Mouse (Mus musculus): ENCODE data around the gene Vmn1r191. TPM values are rescaled to one million over a fixed set of nuclear protein-coding genes. Genes with fewer than 3 reads are reported as not detected.

The Vmn1r191 gene
- not detected for total RNA-seq (2023)

GRCm38 (mm10) chr13:22183869-22184268, at the start of gene Vmn1r191:
TSS of gene Vmn1r191 (minus strand) at chr13:22183969.

GRCm38 (mm10) chr13:22223060-22223459, 39.3 kb upstream of the Vmn1r191 start, which contains the start of gene Vmn1r193:
TSS of gene Vmn1r193 (minus strand) at chr13:22223160.

GRCm38 (mm10) chr13:22191041-22191440, 7.3 kb upstream of the Vmn1r191 start, which contains the start of gene Vmn1r192:
TSS of gene Vmn1r192 (minus strand) at chr13:22191141.

Other genes with a start within 250 kb of the Vmn1r191 start
- gene Zfp184, start 238.9 kb downstream of the Vmn1r191 start, total RNA-seq (2023) = 1 to 10 TPM; 1.5 to 2.3 TPM
- not detected for gene Pom121l2, start 202.8 kb downstream of the Vmn1r191 start, total RNA-seq (2023)
- under 1 TPM in 1 of 2 experiments, not detected in 1; 0.70 TPM for gene Prss16, start 174.2 kb downstream of the Vmn1r191 start, total RNA-seq (2023)
- 10 to 100 TPM; 49.1 to 92.2 TPM for gene Hist1h2ah, start 148.4 kb downstream of the Vmn1r191 start, total RNA-seq (2023)
- gene Hist1h2bk, start 148.1 kb downstream of the Vmn1r191 start, total RNA-seq (2023) = 10 to 100 TPM; 50.9 to 62.1 TPM
- 100 to 1,000 TPM; 118 to 131 TPM for gene Hist1h4i, start 142.6 kb downstream of the Vmn1r191 start, total RNA-seq (2023)
- 10 to 100 TPM; 70.3 to 95.1 TPM for gene Hist1h2ag, start 141.0 kb downstream of the Vmn1r191 start, total RNA-seq (2023)
- gene Hist1h2bj, start 140.8 kb downstream of the Vmn1r191 start, total RNA-seq (2023) = 100 to 1,000 TPM in 1 of 2 experiments, 10 to 100 TPM in 1; 96.7 to 143 TPM
- gene Vmn1r188, start 99.5 kb downstream of the Vmn1r191 start, total RNA-seq (2023) = not detected
- gene Vmn1r189, start 78.1 kb downstream of the Vmn1r191 start, total RNA-seq (2023) = not detected
- not detected for gene Vmn1r192, start 7.2 kb upstream of the Vmn1r191 start, total RNA-seq (2023)
- gene Vmn1r193, start 39.2 kb upstream of the Vmn1r191 start, total RNA-seq (2023) = not detected
- not detected for gene Vmn1r194, start 60.2 kb upstream of the Vmn1r191 start, total RNA-seq (2023)
- gene Vmn1r195, start 86.6 kb upstream of the Vmn1r191 start, total RNA-seq (2023) = not detected
- gene Vmn1r196, start 106.0 kb upstream of the Vmn1r191 start, total RNA-seq (2023) = not detected
- not detected for gene Vmn1r197, start 140.6 kb upstream of the Vmn1r191 start, total RNA-seq (2023)
- not detected for gene Vmn1r198, start 166.4 kb upstream of the Vmn1r191 start, total RNA-seq (2023)
- gene Vmn1r199, start 195.8 kb upstream of the Vmn1r191 start, total RNA-seq (2023) = not detected
- not detected for gene Vmn1r200, start 206.4 kb upstream of the Vmn1r191 start, total RNA-seq (2023)

All from B cell, adult 67 days (primary cell).